Mouse (Mus musculus) testis, adult 2 months (tissue): Measurements from ENCODE around the gene Psmb2.

Source experiments
- CTCF ChIP-seq: fragments of 200-500 bp; IDR thresholded peaks from 2 replicates; pipeline ENCODE4 v1.5.1; 2012; ENCODE audit warnings: low read depth, mild to moderate bottlenecking, inconsistent platforms, low read length, moderate library complexity; ENCODE audit not compliant: control insufficient read depth, insufficient read depth, insufficient replicate concordance
- POLR2A ChIP-seq: fragments of 200-500 bp; IDR thresholded peaks from 2 replicates; pipeline ENCODE4 v1.6.1; 2012; ENCODE audit warnings: low read depth, mild to moderate bottlenecking, inconsistent platforms, low read length, moderate library complexity; ENCODE audit not compliant: control insufficient read depth

DNA sequence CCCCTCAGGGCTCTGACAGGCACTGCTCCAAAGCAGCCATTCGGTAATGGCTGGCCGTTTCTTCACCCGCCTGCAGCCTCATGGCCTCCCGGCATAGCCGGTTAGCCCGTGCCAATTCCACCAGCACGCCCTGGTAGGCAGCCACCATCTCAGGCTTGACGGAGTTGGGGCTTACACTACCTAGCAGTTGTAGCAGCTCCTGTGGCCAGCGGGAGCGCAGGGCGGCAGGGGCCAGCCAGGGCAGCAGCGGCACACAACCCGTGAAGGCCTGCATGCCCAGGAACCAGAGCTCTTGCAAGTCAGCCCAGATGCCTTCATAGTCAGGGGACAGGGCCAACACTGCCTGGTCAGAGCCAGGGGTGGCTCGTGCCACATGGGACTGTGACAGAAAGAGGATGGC lies 67.4 kb downstream of the Psmb2 start:
- no peak for TF ChIP-seq CTCF
- no peak for TF ChIP-seq POLR2A
